Mouse (Mus musculus): Measurements from ENCODE around the gene Afdn. TPM values are rescaled to one million over a fixed set of nuclear protein-coding genes. Genes with fewer than 3 reads are reported as not detected.
"Not testable (repeated sequence)": the region's sequence is repeated elsewhere in the genome, so short reads cannot be mapped to it uniquely, and the experiment has no call there.

Gene Afdn
- total and polyA plus RNA-seq, 2 experiments from 2014 or later: 41.9 to 52.8 TPM

DNA sequence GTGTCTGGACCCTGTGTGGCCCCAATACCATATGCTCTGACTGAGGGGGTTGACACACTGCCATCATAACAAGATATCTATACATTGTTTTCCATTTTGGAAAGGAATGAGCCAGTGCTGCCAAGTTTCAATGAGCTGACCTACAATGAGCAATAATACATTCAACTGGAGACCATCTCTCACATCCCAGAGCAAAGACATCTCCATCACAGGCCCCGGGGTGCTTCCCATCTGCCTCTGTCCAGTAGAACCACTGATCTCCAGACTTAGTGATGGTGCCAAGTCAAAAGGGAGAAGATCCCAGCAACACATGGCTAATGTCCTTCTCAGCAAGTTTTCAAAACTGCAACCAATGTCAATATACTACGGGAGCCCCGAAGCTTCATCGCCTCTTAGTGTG is 177.4 kb downstream of the Afdn start:
- TF ChIP-seq CTCF (IDR thresholded peaks at IDR 0.05; ENCODE audit: low read depth) (no peak), EP300 (IDR thresholded peaks at IDR 0.05; ENCODE audit: low read depth) (no peak)
- Histone ChIP-seq H3K4me2 (ENCODE audit: low read depth, low read length) (no peak overlapping the region), H3K4me3 (ENCODE audit: low read depth, low read length) (no peak overlapping the region), H3K4me1 (ENCODE audit: control insufficient read depth, insufficient read depth) (peaks cover 32% of the 10 kb centered on the region), H3K36me3 (replicated peaks; ENCODE audit: control insufficient read depth, insufficient read depth, low read length) (no peaks in the 10 kb centered on the region), H3K9ac (replicated peaks; ENCODE audit: low read depth, low read length) (no peak overlapping the region), H3K27me3 (ENCODE audit: control insufficient read depth, insufficient read depth, low read length) (no peaks in the 10 kb centered on the region), H3K9me3 (replicated peaks; ENCODE audit: control insufficient read depth, low read length) (no peaks in the 10 kb centered on the region), H3K27ac (ENCODE audit: low read depth) (peak overlapping the region; percentile 76; the same call in 1 of the 2 replicates)
- no peak for ATAC-seq (ENCODE audit: insufficient read depth, low read depth)
- no peak for DNase-seq (ENCODE audit: low spot score)
- WGBS: 80% methylated on average over 4 of the region's 4 CpGs

DNA sequence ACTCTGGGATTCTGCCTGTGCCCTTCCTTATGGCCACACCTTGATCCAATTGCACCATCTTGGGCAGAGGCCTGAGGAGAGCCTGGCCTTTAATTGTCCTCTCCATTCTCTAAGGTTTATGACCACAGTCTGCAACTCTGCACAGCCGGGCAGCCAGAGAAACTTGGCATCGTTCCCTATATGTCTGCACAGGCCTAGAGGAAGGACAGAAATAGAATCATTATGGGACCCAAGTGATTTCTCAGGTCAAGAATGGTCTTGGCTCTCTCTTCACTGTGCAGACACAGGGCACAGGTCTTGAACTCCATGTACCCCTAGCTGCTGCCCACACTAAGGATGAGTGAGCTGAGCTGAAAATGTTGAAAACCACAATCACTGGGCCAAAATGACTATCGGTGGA is 178.3 kb downstream of the Afdn start:
- H3K27ac ChIP-seq (ENCODE audit: low read depth): peak overlapping the region; percentile 76
- 14% methylated on average over 3 of the region's 3 CpGs for WGBS

DNA sequence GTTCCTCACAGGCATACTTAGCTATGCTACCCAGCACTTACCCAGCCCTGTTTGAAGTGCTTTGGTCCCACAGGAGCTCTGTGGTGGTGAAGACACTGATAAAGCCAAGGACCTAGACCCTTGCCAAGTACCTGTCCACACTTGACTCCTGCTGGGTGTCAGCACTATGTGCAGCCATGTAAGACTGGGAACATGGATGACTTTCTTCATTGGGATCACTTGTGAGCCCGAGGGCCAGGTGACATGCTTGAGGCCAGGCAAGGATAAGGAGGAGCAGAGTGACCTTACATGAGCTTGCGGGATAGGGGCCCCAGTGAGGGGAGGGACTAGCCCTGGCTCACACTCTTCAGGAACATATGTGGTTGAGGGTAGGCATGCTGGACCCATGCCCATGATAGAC is 178.9 kb downstream of the Afdn start:
- peak; percentile 44 for ATAC-seq (ENCODE audit: insufficient read depth, low read depth)
- not testable (repeated sequence) for H3K4me2 ChIP-seq (ENCODE audit: low read depth, low read length); H3K27me3 ChIP-seq (ENCODE audit: control insufficient read depth, insufficient read depth, low read length); H3K9me3 ChIP-seq (replicated peaks; ENCODE audit: control insufficient read depth, low read length); DNase-seq (ENCODE audit: low spot score); H3K4me3 ChIP-seq (ENCODE audit: low read depth, low read length); H3K9ac ChIP-seq (replicated peaks; ENCODE audit: low read depth, low read length); H3K36me3 ChIP-seq (replicated peaks; ENCODE audit: control insufficient read depth, insufficient read depth, low read length)
- Histone ChIP-seq H3K4me1 (ENCODE audit: control insufficient read depth, insufficient read depth) (peaks cover 32% of the 10 kb centered on the region), H3K27ac (ENCODE audit: low read depth) (peak overlapping the region; percentile 76)
- WGBS: 40% methylated on average over 2 of the region's 2 CpGs

More for the DNA sequence above, 178.3 kb downstream of the Afdn start:
- Histone ChIP-seq H3K4me3 (ENCODE audit: low read depth, low read length) (no peak overlapping the region), H3K4me2 (ENCODE audit: low read depth, low read length) (no peak overlapping the region), H3K9me3 (replicated peaks; ENCODE audit: control insufficient read depth, low read length) (no peaks in the 10 kb centered on the region), H3K36me3 (replicated peaks; ENCODE audit: control insufficient read depth, insufficient read depth, low read length) (no peaks in the 10 kb centered on the region), H3K9ac (replicated peaks; ENCODE audit: low read depth, low read length) (no peak overlapping the region), H3K4me1 (ENCODE audit: control insufficient read depth, insufficient read depth) (peaks cover 32% of the 10 kb centered on the region), H3K27me3 (ENCODE audit: control insufficient read depth, insufficient read depth, low read length) (no peaks in the 10 kb centered on the region)
- ATAC-seq (ENCODE audit: insufficient read depth, low read depth) (peak; percentile 81), DNase-seq (ENCODE audit: low spot score) (peak; percentile 65)
- TF ChIP-seq EP300 (IDR thresholded peaks at IDR 0.05; ENCODE audit: low read depth) (no peak), CTCF (IDR thresholded peaks at IDR 0.05; ENCODE audit: low read depth) (no peak)

DNA sequence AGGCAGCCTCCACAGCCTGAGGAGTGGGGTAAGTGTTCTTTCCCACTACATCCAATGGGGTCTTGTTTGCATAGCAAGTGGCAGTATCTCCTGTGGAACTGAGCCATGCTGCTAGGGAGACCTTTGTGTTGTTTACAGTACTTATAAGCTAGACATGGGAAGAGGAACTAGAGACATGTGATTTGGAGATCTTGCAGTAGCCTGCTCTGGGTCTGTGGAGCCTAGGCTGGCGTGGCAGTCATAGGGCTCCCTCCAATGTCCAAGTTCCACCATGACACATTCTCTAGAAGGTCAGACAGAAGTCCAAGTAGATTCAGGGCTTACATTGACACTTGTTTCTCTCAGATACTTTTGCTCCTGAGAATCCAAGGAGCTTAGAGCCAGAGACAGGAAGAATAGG is 180.1 kb downstream of the Afdn start:
- no peak overlapping the region for H3K4me3 ChIP-seq (ENCODE audit: low read depth, low read length)
- 94% methylated on average over 1 of the region's 1 CpGs for WGBS
- H3K9ac ChIP-seq (replicated peaks; ENCODE audit: low read depth, low read length): no peak overlapping the region
- H3K4me1 ChIP-seq (ENCODE audit: control insufficient read depth, insufficient read depth): peaks cover 32% of the 10 kb centered on the region
- H3K4me2 ChIP-seq (ENCODE audit: low read depth, low read length): no peak overlapping the region
- no peaks in the 10 kb centered on the region for H3K36me3 ChIP-seq (replicated peaks; ENCODE audit: control insufficient read depth, insufficient read depth, low read length)
- no peaks in the 10 kb centered on the region for H3K27me3 ChIP-seq (ENCODE audit: control insufficient read depth, insufficient read depth, low read length)
- no peak for DNase-seq (ENCODE audit: low spot score)
- no peaks in the 10 kb centered on the region for H3K9me3 ChIP-seq (replicated peaks; ENCODE audit: control insufficient read depth, low read length)
- H3K27ac ChIP-seq (ENCODE audit: low read depth): no peak overlapping the region
- TF ChIP-seq CTCF (IDR thresholded peaks at IDR 0.05; ENCODE audit: low read depth) (peak; percentile 39), EP300 (IDR thresholded peaks at IDR 0.05; ENCODE audit: low read depth) (no peak)
- ATAC-seq (ENCODE audit: insufficient read depth, low read depth): no peak; the same call in 1 of the 2 replicates

DNA sequence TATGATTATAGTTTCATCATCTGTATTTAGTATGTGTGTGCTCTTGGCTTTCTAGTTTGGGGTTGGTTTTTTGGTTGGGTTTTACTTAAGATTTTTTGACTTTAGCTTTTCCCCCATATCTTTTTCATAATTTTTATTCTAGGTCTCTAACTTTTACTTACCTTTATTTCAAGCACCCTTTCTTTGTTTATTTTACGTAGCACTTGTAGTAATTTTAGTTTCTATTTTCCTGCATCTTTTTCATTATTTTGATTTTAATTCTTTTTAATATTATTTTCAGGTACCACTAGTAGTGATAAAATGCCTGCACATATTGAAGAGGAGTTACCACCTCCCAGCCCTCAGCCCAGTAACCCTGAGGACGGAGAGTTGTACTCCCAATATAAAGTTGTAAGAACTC is 187.7 kb downstream of the Afdn start, which contains the start of gene Gm7168:
Gene Gm7168 (plus strand): TSS at position 301 of the 400 bp plus-strand sequence.
- not testable (repeated sequence) for H3K9me3 ChIP-seq (replicated peaks; ENCODE audit: control insufficient read depth, low read length); H3K4me1 ChIP-seq (ENCODE audit: control insufficient read depth, insufficient read depth); H3K9ac ChIP-seq (replicated peaks; ENCODE audit: low read depth, low read length); H3K27me3 ChIP-seq (ENCODE audit: control insufficient read depth, insufficient read depth, low read length); H3K36me3 ChIP-seq (replicated peaks; ENCODE audit: control insufficient read depth, insufficient read depth, low read length); H3K4me2 ChIP-seq (ENCODE audit: low read depth, low read length); H3K4me3 ChIP-seq (ENCODE audit: low read depth, low read length); H3K27ac ChIP-seq (ENCODE audit: low read depth); DNase-seq (ENCODE audit: low spot score); ATAC-seq (ENCODE audit: insufficient read depth, low read depth)
- WGBS: 42% methylated on average over 1 of the region's 2 CpGs

DNA sequence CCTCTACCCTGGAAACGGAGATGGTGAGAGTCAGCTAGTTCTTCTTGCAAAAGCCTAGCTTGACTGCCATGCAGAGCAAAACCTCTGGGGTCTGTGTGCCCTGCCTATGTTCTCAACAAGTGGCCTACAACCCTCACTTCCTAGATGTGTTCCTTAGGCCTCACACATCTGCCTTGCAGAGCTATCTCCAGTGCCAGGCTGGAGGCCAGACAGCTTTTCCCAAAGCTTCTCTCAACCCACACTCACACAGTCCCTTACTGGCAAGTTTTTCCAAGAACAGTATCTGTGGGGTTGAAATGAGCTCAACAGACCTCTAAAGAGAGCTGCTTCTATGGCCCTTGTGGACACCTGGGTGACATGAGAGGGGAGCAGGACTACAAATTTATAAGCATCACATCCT is 191.2 kb downstream of the Afdn start:
- not testable (repeated sequence) for H3K27ac ChIP-seq (ENCODE audit: low read depth); H3K9me3 ChIP-seq (replicated peaks; ENCODE audit: control insufficient read depth, low read length); ATAC-seq (ENCODE audit: insufficient read depth, low read depth); H3K9ac ChIP-seq (replicated peaks; ENCODE audit: low read depth, low read length); DNase-seq (ENCODE audit: low spot score); H3K4me1 ChIP-seq (ENCODE audit: control insufficient read depth, insufficient read depth); H3K4me2 ChIP-seq (ENCODE audit: low read depth, low read length); H3K4me3 ChIP-seq (ENCODE audit: low read depth, low read length); H3K27me3 ChIP-seq (ENCODE audit: control insufficient read depth, insufficient read depth, low read length); H3K36me3 ChIP-seq (replicated peaks; ENCODE audit: control insufficient read depth, insufficient read depth, low read length)
- 91% methylated on average over 1 of the region's 1 CpGs for WGBS

Other genes with a start within 250 kb of the Afdn start
- 0.58 and 0.92 TPM in 2 replicates for gene Tcte2, start 1.3 kb downstream of the Afdn start, total RNA-seq (2014; rRNA removed; ENCODE audit: low replicate concordance)
- 4.3 and 4.5 TPM in 2 replicates for gene Tcte2, start 1.3 kb downstream of the Afdn start, polyA plus RNA-seq (2015; fragmentation: Nextera tagmentation; extraction: Ambion mirVana)
- gene Gm7168, start 187.8 kb downstream of the Afdn start, total RNA-seq (2014; rRNA removed; ENCODE audit: low replicate concordance): not detected in 2 replicates
- gene Gm7168, start 187.8 kb downstream of the Afdn start, polyA plus RNA-seq (2015; fragmentation: Nextera tagmentation; extraction: Ambion mirVana): not detected in 2 replicates
- not detected in 2 replicates for gene Gm7356, start 243.2 kb downstream of the Afdn start, total RNA-seq (2014; rRNA removed; ENCODE audit: low replicate concordance)
- gene Gm7356, start 243.2 kb downstream of the Afdn start, polyA plus RNA-seq (2015; fragmentation: Nextera tagmentation; extraction: Ambion mirVana): not detected in 2 replicates

Data from heart, postnatal 0 days (tissue).